Mouse (Mus musculus) gastrocnemius, postnatal 4 days (tissue): ENCODE data around the gene Qrich2. TPM values are rescaled to one million over a fixed set of nuclear protein-coding genes. Genes with fewer than 3 reads are reported as not detected.

Experiments used
- DNase-seq, 2 experiments: peaks; one replicate each; pipeline ENCODE4 v3.0.0; 2021 to 2022; ENCODE audit warnings: low spot score in 2 of 2, mixed read lengths in 2 of 2
- total RNA-seq, 2 experiments: library from RNA; stranded (reverse); gene quantifications; 2 replicates each; pipeline ENCODE4 v1.2.3; 2021

Gene Qrich2
- total RNA-seq, 2 experiments from 2014 or later, result 0.02 to 0.10 TPM

DNA sequence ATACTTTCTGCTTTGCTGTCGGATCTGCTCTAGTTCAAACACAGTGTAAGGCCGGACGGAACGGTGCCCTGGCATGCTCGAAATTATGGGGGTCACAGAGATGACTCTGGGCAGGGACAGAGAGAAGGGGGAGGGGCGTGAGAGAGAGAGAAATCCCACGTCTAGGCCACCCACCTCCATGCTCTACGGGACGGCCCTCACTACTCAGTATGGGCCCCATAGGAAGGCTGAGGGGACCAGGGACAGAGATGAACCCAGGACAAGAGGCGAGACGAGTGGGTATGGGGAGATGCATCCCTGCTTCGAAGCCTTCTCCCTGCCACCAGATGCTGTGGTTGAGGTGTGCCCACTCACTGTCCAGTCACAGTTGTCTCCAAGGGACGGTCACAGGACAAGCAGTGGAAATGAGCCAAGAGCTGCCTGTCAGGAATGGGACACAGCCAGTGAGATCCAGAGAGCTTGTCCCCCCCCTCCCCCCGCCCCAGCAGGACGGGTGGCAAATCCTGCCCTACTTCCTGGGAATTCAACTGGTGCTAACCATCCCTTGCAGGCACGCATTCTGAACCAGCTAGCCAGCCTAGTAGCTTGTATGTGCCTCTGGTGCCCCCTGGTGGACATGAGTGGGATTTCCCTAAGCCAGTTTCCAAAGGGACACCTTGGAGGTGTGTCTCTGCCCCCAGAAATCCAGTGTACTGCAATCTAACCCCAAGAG, 20.3 kb downstream of the Qrich2 start:
- peak; percentile 90 to 92 for DNase-seq

DNA sequence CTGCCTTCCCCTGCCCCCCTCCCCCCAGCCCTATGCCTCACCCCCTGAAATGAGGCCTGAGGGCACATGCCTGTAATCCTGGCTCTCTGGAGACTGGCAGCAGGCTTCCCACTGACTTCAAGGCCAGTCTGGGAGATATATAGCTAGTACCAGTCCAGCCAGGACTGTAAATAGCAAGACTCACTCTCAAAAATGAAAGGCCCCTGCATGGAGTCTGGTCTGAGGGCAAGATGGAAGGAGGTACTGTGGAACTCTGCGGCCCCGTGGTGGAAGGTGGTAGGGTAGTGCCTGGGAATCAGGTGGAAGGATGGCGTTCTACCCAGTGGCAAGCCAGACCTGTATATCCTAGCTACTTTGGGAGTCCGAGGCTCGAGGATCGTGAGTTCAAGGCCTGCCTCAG, 22.1 kb downstream of the Qrich2 start:
- DNase-seq, result no peak

DNA sequence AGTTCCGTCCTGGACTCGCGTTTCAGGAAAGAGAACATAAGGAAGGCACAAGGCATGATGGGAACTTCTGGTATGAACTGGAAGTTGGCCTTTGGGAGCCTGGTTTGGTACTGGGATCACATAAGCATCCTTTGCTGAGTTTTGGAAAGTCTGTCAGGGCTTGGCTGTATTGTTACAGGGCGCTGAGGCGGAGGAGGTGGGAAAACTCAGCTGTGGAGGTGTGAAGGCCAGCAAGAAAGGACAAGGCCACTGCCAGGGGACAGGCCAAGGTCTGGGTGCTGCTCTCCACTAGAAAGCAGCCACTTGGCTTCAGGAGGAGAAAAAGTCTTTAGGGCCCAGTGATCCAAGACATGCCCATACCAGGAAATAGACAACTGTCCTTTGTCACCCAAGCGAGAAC, 22.7 kb downstream of the Qrich2 start:
- DNase-seq, result no peak

DNA sequence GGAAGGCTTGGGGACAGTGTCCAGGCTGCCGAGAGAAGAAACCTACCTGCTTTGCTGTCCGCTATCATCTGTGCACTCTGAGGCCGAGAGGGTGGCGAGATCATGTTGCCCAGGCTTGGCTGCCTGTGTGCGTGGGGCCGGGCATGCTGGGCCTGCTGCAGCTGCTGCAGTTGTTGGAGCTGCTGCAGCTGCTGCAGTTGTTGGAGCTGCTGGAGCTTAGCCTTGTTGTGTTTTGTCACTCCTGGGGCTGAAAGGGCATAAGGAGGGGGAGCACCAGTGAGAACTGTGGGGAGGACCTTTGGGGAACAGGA, 23.2 kb downstream of the Qrich2 start:
- no peak for DNase-seq

DNA sequence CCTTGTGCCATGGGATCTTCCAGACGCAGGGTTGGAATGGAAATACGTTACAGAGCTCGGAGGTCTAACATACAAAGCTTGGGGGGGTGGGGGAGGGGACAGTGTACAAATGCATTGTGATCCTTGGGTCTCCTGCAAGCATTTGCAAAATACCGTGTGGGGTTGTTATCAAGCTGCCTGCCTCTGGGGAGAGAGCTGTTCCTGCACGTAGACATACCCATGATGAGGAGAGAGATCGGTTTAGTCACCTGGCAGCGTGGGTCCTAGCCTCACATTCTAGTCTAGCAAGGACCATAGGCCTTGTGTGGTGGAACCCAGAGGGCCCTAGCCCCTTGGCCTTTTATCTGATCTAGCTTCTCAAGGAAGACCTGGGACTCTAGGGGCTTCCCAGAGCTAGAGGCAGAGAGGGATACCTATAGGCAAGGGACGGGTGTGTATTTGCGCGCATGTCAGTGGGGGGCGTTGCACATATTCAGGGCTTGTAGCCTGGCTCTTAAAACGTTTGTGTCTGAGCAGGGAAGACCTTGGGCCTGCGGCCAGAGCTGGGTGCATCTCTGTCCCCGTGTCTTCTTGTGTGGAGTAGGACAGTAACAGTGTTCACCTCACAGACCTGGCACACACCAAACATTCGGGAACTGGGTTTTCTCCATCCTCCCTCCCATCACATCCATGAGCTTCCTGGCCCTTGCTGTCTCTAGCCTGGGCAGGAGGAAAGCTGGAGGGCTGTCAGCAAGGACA, 23.7 kb downstream of the Qrich2 start:
- DNase-seq, result no peak

DNA sequence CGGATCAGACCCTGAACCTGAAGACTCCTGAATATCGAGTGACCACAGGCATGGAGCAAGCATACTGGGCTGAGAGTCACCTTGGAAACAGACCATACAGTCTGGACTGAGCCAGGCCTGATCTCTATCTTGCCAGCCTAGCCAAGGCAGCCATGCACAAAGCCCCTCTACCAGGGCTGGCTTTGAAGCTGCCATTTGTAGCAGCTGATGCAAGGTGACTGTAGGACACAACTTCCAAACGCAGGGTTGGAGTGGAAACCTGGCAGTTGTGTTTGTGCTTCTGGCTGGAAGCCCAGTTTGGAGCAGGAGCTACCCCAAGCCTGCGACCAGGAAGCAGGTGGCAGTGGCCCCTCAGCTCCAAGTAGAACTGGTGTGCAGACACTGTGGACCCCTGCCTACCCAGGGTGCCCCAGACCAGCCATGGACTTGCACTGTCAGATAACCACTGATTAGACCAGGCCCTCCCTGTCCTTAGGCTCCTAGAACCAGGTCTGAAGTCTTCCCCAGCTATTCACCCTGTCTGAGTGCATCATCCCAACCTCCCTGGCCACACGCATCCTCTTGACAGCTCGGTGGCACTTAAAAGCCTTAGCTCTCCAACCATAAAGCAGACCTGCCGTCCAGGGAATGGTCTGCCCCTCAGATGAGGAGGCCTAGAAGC, 25.5 kb downstream of the Qrich2 start:
- no peak for DNase-seq

DNA sequence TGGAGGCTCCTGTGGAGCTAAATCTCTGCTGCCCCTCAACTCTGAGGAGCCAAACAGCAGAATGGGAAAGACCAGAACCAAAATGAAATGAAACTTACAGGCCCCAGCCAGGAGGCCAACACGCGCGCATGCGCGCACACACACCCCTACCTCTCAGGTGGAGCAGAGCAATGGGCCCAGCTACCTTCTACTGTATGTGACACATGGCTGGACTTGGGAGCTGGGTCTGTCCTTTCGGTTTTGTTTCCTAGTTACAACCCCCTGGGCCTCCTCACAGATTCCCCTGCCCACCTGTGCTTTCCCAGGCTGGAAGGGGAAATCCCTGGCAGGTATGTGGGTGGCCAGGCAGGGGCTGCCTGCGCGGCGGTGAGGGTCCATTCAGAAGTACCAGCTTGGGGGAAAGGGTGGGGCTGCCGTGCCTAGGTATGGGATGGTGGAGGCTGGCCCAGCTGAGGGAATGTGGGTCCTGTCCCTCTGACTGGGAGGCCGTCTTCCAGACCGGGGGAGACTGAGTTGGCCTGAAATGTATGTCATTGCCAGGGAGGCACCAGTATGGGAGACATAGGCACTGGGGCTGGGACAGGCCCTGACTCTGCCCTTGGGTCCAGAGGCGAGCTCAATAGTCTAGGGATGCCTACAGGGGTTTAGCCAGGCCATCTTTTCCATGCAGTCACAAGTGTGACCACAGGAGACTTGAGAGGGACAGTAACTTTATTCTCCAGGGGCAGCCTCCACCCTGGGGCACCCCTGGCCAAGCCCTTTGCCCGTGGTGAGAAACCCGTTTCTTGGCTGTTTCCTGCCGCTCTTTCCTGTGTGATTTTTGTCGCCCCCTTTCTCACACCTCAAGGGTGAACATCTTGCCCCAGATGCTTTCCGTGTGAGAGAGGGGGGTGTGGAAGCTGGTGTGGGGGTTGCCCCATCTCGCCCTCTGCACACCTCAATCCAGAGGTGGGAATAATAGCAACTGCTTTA, 26.5 kb downstream of the Qrich2 start:
- no peak for DNase-seq

DNA sequence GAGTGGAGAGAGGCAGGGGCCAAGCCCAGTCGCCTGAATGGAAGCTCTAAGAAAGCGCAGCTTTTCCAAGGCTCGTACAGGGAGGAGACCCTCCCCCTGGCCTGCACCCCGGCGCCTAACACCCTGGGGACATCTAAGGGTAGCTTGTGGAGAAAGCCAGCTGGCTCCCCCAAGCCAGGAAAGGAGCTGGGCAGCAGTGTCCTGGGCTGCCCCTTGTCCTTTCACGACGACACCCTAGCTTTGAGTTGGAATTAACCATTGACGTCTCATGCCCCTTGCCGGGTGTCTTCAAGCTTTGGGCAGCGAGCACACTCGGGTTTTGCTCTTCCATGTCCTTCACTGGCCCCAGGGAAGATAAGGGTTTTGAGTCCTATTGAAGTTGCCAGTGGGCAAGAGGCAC, 28.5 kb downstream of the Qrich2 start:
- no peak for DNase-seq

DNA sequence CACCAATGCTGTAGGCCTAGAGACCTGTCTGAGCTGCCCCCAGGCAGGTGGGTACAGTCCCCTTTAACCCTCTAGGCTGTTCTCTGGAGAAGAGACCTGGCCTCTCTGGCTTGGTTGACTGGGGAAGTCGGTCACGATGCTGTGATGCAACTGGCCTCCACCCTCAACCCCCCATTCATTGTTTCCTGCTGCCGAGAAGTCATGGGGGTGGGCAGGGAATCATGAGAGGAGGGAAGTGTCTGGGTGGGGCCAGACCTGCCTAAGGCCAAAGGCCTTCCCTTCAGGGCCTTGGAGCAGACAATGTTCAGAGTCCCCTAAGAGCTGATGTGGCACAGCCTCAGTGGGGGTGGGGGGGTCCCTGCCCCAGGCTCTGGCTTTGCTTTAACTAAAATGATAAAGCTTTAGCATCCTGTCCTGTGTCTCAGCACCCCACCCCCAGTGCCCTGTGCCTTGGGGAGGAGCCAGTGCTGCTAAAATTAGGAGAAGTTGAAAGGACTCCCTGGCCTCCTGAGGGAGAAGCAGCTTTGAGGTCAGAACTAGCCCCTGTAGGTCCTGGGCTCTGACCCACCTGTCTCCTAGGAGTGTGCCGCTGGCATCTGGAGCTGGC, 29.2 kb downstream of the Qrich2 start:
- no peak for DNase-seq

DNA sequence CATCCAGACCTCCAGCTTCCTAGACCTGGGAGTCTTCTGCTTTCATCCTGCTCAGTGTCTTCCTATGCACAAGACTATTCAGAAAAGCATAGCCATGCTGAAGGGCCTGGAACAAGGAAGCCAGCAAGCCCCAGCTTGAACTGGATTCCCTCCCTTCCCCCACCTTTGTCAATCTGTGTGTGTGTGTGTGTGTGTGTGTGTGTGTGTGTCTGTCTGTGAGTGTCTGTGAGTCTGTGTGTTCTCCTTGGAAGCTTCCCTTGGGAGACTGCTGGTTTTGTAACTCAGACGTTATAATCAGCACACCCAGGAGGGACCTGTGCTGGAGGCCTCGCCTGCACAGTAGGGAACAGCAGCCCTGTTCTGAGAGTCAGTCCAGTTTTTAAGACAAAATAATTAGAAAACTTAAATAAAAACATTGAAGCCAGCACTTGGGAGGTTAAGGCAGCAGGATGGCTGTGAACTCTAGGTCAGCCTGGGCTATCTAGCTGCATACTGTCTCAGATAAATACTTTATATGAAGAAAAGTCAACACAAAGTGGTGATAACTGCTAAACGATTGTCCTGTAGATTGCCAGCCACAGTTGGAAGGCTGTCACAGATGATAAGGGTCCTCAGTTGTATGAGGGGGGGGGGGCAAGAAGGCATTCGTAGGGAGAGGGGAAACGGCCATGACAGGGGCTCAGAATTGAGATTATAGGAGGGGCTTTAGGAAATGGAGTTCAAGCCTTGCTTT, 29.9 kb downstream of the Qrich2 start:
- no peak for DNase-seq

DNA sequence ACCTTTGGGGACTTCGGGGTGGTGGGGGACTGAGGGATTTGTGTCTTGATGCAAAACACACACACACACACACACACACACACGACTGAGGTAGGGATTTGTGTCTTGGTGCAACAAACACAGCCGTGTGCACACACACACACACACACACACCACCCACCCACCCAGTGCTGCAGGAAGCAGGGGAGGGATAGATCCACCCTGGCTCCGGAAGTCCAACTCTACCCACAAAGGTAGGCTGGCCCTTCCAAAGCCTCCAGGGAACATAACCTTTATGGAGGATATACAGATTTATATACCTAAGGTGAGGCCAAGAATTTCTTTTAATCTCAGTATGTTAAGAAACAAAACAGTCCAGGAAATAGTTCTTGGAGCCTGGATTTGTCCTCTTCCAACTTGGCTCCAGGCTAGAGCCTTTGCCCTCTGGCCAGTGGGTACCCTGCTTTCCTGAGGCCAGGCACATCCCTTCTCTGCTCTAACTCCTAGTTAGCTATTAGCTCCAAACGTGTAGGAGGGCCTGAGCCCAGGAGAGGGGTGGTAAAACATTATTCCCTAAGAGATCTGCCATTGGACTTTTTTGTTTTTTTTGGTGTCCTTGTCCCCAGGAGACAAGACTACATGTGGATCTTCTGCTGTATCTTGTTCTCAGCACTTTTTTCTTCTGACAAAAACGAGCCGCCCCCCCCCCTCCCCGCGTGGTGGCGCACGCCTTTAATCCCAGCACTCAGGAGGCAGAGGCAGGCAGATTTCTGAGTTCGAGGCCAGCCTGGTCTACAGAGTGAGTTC, 30.9 kb downstream of the Qrich2 start:
- no peak for DNase-seq

DNA sequence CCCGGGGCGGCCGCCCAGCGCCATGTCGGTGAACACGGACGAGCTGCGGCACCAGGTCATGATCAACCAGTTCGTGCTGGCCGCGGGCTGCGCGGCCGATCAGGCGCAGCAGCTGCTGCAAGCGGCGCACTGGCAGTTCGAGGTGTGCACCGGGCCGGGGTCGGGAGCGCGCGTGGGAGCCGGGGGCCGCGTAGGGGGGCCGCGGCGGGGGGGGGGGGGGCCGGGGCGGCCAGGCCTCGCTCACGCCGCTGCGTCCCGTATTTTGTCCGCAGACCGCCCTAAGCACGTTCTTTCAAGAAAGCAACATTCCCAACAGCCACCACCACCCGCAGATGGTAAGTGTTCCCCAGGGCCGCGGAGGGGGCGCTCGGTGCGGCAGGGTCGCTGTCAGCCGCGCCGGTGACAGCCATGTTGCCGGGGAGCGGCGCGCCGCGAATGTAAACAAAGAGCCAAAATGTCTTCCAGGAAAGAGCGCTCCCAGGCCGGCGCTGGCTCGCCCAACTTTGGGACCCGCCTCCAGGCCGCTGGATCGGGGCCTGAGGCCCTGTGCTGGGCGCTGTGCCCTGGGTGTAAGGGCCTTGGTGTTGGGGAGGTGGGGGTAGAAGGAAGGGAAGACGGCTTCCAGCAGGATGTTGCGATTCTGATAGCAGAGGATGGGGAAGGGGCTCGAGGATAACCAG, 31.6 kb downstream of the Qrich2 start:
- peak; percentile 68 to 81 for DNase-seq

DNA sequence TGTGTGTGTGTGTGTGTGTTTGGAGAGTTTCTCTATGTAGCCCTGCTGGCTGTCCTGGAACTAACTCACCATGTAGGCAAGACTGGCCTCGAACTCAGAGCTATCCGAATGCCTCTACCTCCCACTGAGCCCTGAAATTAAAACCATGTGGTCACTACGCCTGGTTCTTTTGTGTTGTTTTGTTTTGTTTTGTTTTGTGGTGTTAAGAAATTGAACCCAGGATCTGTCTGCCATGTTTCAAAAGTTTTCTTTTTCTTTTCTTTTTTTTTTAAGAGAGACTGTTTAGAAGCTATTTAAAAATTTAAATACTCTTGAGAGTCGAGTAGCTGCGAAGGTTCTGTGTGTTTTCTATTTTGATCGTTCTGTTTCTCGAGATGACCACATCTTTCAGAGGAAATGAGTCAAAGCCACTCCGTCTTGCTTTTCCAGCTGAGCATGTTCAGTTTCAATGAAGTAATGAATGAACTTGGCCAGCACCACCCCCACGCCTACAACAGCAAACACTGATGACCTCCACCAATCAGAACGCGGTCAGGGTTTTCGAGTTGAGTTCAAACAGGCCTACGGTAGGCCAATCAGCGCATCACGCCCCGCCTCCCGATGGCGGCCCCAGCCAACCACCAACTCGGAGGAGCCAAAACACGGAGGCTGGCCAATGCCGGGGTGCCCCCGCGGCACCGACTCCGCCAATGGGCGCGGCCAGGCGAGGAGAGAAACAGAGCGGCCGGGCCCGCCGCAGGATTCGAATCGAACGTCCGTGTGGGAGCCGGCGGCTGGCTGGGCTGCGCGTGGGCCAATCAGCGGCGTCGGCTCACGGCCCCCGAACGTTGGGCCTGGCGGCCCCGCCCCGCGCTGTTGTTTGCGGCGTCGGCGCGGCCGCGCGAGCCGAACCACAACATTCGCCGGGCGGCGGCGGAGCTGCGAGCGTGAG, 32.4 kb downstream of the Qrich2 start, which contains the start of gene Ubald2:
Gene Ubald2, plus strand, starts transcription at position 739 of the 931 bp plus-strand sequence.
- peak; percentile 98 to 100 for DNase-seq

DNA sequence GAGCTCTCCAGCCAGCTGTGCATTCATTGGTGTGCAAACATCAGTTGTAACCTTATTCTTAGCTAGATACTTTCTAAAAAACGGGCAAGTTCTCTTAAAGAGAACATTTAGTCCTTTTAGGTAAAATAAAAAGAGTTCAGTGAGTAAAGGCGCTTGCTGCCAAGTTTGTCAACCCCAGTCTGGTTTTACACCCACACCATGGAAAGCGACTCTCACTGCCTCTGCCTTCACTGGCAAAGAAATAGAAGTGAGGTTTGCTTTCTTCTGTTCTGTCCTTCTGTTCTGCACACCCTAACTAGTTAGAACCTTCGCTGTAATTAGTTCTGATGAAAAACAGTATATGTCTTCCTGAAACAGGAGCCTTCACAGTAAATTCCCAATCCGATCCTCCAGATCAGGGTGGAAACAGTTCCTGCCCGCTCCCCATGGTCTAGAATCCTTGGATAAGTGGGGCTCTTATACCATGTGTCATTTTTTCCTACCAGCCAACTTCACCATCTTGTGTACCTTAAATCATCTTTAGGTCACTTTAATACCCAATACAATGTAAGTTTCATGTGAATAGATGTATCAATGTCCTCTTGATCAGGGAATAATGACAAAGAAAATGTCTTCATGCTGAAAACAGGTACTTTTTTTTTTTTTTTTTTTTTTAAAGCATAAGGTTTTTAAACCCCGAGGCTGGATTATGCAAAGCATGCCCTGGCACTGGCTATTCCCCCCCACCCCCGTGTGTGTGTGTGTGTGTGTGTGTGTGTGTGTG, 33.3 kb downstream of the Qrich2 start:
- no peak for DNase-seq

DNA sequence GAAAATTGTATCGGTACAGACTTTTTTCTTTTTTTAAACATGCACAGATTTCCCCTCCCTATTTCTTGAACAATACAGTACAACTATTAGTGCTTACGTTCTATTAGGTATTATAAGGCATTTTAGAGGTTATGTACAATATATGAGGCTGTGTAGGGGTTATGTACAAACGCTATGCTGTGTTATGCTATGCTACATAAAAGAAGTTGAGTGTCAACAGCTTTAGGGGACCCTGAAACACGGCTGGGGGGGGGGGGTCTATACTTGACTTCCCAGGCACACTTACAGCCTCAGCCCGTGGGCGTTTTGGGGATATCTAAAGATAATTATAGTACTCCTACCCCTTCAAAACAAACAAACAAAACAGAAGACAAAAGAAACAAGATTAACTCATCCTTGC, 33.9 kb downstream of the Qrich2 start:
- DNase-seq, result no peak

DNA sequence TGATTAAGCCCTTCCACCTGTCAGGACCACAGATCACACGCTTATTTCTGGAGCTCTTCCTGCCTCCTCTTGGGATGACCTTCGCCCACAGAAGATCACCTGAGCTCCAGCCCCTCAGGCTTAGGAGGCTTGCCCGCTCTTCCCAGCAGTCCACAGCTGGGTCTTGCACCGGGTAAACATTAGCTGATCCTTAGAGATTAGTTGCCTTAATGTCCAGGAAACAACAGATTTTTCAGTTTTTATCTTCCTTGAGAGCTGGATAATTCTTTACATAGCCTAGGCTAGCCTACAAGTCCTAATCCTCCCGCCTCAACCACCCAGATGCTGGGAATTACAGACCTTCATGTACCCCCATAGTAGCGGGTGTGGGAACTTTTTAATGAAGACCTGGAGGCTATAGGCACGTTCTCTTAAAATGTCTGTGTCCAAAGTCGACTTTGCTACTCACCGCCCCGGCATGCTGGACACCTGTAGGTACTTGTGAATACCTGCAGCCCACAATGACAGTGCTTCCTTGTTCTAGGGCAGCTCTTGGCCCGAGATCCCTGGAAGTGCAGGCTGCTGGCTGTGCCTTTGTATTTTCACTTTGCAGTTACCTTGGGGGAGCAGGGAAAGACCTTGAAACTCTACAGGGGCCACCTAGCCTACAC, 34.5 kb downstream of the Qrich2 start:
- DNase-seq, result no peak
